Mouse (Mus musculus) testis, adult 2 months (tissue): ENCODE data around the gene Uba2. TPM values are rescaled to one million over a fixed set of nuclear protein-coding genes. Genes with fewer than 3 reads are reported as not detected.
"Not testable (repeated sequence)": the region's sequence is repeated elsewhere in the genome, so short reads cannot be mapped to it uniquely, and the experiment has no call there.

ENCODE experiments used
- H3K27ac ChIP-seq: fragments of 200-500 bp; 2 replicates; pipeline ENCODE4 v1.5.1; 2012; ENCODE audit warnings: low read depth, low read length; ENCODE audit not compliant: control insufficient read depth, insufficient read depth
- H3K27me3 ChIP-seq: fragments of 200-500 bp; 2 replicates; pipeline ENCODE4 v1.6.1; 2012; ENCODE audit warnings: mild to moderate bottlenecking, low read length, moderate library complexity; ENCODE audit not compliant: control insufficient read depth, insufficient read depth
- H3K36me3 ChIP-seq: fragments of 200-500 bp; 2 replicates; pipeline ENCODE4 v1.6.1; 2012; ENCODE audit warnings: mild to moderate bottlenecking, low read length; ENCODE audit not compliant: control insufficient read depth, insufficient read depth
- H3K4me1 ChIP-seq: fragments of 200-500 bp; 2 replicates; pipeline ENCODE4 v1.6.1; 2012; ENCODE audit warnings: low read length; ENCODE audit not compliant: control insufficient read depth, insufficient read depth
- H3K4me3 ChIP-seq: fragments of 200-500 bp; 2 replicates; pipeline ENCODE4 v1.5.1; 2012; ENCODE audit warnings: low read depth, mild to moderate bottlenecking, low read length, moderate library complexity, mixed read lengths; ENCODE audit not compliant: control insufficient read depth
- CTCF ChIP-seq: fragments of 200-500 bp; IDR thresholded peaks from 2 replicates; pipeline ENCODE4 v1.5.1; 2012; ENCODE audit warnings: low read depth, mild to moderate bottlenecking, inconsistent platforms, low read length, moderate library complexity; ENCODE audit not compliant: control insufficient read depth, insufficient read depth, insufficient replicate concordance
- POLR2A ChIP-seq: fragments of 200-500 bp; IDR thresholded peaks from 2 replicates; pipeline ENCODE4 v1.6.1; 2012; ENCODE audit warnings: low read depth, mild to moderate bottlenecking, inconsistent platforms, low read length, moderate library complexity; ENCODE audit not compliant: control insufficient read depth
- polyA plus RNA-seq: library from polyadenylated mRNA; depleted of rRNA; stranded (reverse); fragments of >200 nt; gene quantifications from 2 replicates; pipeline ENCODE4 v1.2.3, GENCODE M21; 2012

The Uba2 gene
- polyA plus RNA-seq, 1 experiment, result 56.6 TPM

- Histone ChIP-seq H3K27me3 (no peaks in the 10 kb centered on the region), H3K4me1 (no peaks in the 10 kb centered on the region), H3K27ac (no peak overlapping the region), H3K36me3 (peaks cover 10% of the 10 kb centered on the region), H3K4me3 (no peak overlapping the region)
- no peak for TF ChIP-seq POLR2A
- TF ChIP-seq CTCF, result no peak
Observed at GRCm38 (mm10) chr7:34189376-34189989, 20.1 kb upstream of the Uba2 start.

GRCm38 (mm10) chr7:34183794-34184193 lies 14.4 kb upstream of the Uba2 start:
- no peak overlapping the region for H3K4me3 ChIP-seq
- H3K27ac ChIP-seq, result no peak overlapping the region
- H3K4me1 ChIP-seq, result no peaks in the 10 kb centered on the region
- no peaks in the 10 kb centered on the region for H3K27me3 ChIP-seq
- H3K36me3 ChIP-seq, result no peaks in the 10 kb centered on the region; the same call in 1 of the 2 replicates
- TF ChIP-seq CTCF (no peak), POLR2A (no peak)

- no peaks in the 10 kb centered on the region for H3K27me3 ChIP-seq
- no peaks in the 10 kb centered on the region for H3K4me1 ChIP-seq
- no peak overlapping the region for H3K27ac ChIP-seq
- no peaks in the 10 kb centered on the region; the same call in 1 of the 2 replicates for H3K36me3 ChIP-seq
- no peak overlapping the region for H3K4me3 ChIP-seq
- TF ChIP-seq POLR2A (no peak), CTCF (no peak)
Observed at GRCm38 (mm10) chr7:34183356-34183755, 14.0 kb upstream of the Uba2 start.

- not testable (repeated sequence) for H3K4me3 ChIP-seq, H3K36me3 ChIP-seq, H3K27me3 ChIP-seq, H3K27ac ChIP-seq, H3K4me1 ChIP-seq
Observed at GRCm38 (mm10) chr7:34176241-34176640, 6.8 kb upstream of the Uba2 start.

- H3K27me3 ChIP-seq, result no peaks in the 10 kb centered on the region
- H3K4me1 ChIP-seq, result no peaks in the 10 kb centered on the region; the same call in 1 of the 2 replicates
- no peak overlapping the region for H3K4me3 ChIP-seq
- no peak overlapping the region for H3K27ac ChIP-seq
- no peaks in the 10 kb centered on the region for H3K36me3 ChIP-seq
- TF ChIP-seq POLR2A (no peak), CTCF (no peak)
Observed at GRCm38 (mm10) chr7:34172251-34172650, 2.9 kb upstream of the Uba2 start.

GRCm38 (mm10) chr7:34168470-34169251 lies 738 bp downstream of the Uba2 start:
- H3K4me1 ChIP-seq, result no peaks in the 10 kb centered on the region; the same call in 1 of the 2 replicates
- TF ChIP-seq POLR2A (peak; percentile 98), CTCF (no peak)
- no peaks in the 10 kb centered on the region for H3K27me3 ChIP-seq
- H3K36me3 ChIP-seq, result no peaks in the 10 kb centered on the region
- H3K4me3 ChIP-seq, result peak overlapping the region; percentile 98
- peak overlapping the region; percentile 96 for H3K27ac ChIP-seq

- TF ChIP-seq POLR2A (no peak), CTCF (no peak)
- peak overlapping the region; percentile 96 for H3K27ac ChIP-seq
- H3K4me3 ChIP-seq, result peak overlapping the region; percentile 98
- H3K4me1 ChIP-seq, result no peaks in the 10 kb centered on the region; the same call in 1 of the 2 replicates
- no peaks in the 10 kb centered on the region for H3K27me3 ChIP-seq
- no peaks in the 10 kb centered on the region; the same call in 1 of the 2 replicates for H3K36me3 ChIP-seq
Observed at GRCm38 (mm10) chr7:34167766-34168469, 1.5 kb downstream of the Uba2 start.

GRCm38 (mm10) chr7:34166850-34167249 lies 2.5 kb downstream of the Uba2 start:
- H3K27ac ChIP-seq, result no peak overlapping the region
- H3K36me3 ChIP-seq, result no peaks in the 10 kb centered on the region; the same call in 1 of the 2 replicates
- H3K27me3 ChIP-seq, result no peaks in the 10 kb centered on the region
- no peak overlapping the region for H3K4me3 ChIP-seq
- H3K4me1 ChIP-seq, result no peaks in the 10 kb centered on the region; the same call in 1 of the 2 replicates
- TF ChIP-seq POLR2A (no peak), CTCF (no peak)
